Mouse (Mus musculus): ENCODE data around the gene Gsta3. TPM values are rescaled to one million over a fixed set of nuclear protein-coding genes. Genes with fewer than 3 reads are reported as not detected.

Gsta3 gene
- polyA plus RNA-seq, 1 experiment from 2014 or later = 17.8 TPM

- H3K36me3 ChIP-seq (ENCODE audit: control insufficient read depth, insufficient read depth, low read length) = no peaks in the 10 kb centered on the region
- peak overlapping the region; percentile 11; the same call in 1 of the 2 replicates for H3K27ac ChIP-seq (ENCODE audit: low read length)
- peaks cover 7% of the 10 kb centered on the region; the same call in 1 of the 2 replicates for H3K4me1 ChIP-seq (ENCODE audit: control insufficient read depth, insufficient read depth, low read length)
- H3K9me3 ChIP-seq (replicated peaks; ENCODE audit: control insufficient read depth, low read length) = no peaks in the 10 kb centered on the region
- no peak overlapping the region for H3K9ac ChIP-seq (ENCODE audit: low read length)
- no peak overlapping the region for H3K4me2 ChIP-seq (ENCODE audit: low read depth, low read length)
- H3K4me3 ChIP-seq (replicated peaks; ENCODE audit: low read length) = no peak overlapping the region
- WGBS = 49% methylated on average over 5 of the region's 5 CpGs
- ATAC-seq (ENCODE audit: insufficient read depth, low FRiP score) = peak; percentile 82
- H3K27me3 ChIP-seq (ENCODE audit: control insufficient read depth, insufficient read depth, low read length) = no peaks in the 10 kb centered on the region
Observed at GRCm38 (mm10) chr1:21231744-21232464, 8.5 kb upstream of the Gsta3 start.

GRCm38 (mm10) chr1:21232516-21232915 lies 7.9 kb upstream of the Gsta3 start:
- no peak overlapping the region for H3K4me2 ChIP-seq (ENCODE audit: low read depth, low read length)
- WGBS = 86% methylated on average over 1 of the region's 1 CpGs
- H3K4me1 ChIP-seq (ENCODE audit: control insufficient read depth, insufficient read depth, low read length) = peaks cover 7% of the 10 kb centered on the region; the same call in 1 of the 2 replicates
- H3K4me3 ChIP-seq (replicated peaks; ENCODE audit: low read length) = no peak overlapping the region
- no peaks in the 10 kb centered on the region for H3K27me3 ChIP-seq (ENCODE audit: control insufficient read depth, insufficient read depth, low read length)
- H3K27ac ChIP-seq (ENCODE audit: low read length) = peak overlapping the region; percentile 11; the same call in 1 of the 2 replicates
- no peaks in the 10 kb centered on the region for H3K36me3 ChIP-seq (ENCODE audit: control insufficient read depth, insufficient read depth, low read length)
- no peak for ATAC-seq (ENCODE audit: insufficient read depth, low FRiP score)
- no peaks in the 10 kb centered on the region for H3K9me3 ChIP-seq (replicated peaks; ENCODE audit: control insufficient read depth, low read length)
- no peak overlapping the region for H3K9ac ChIP-seq (ENCODE audit: low read length)

GRCm38 (mm10) chr1:21235359-21235758 lies 5.0 kb upstream of the Gsta3 start:
- H3K4me1 ChIP-seq (ENCODE audit: control insufficient read depth, insufficient read depth, low read length) = peaks cover 8% of the 10 kb centered on the region; the same call in 1 of the 2 replicates
- H3K27ac ChIP-seq (ENCODE audit: low read length) = no peak overlapping the region
- no peaks in the 10 kb centered on the region for H3K9me3 ChIP-seq (replicated peaks; ENCODE audit: control insufficient read depth, low read length)
- no peak overlapping the region for H3K9ac ChIP-seq (ENCODE audit: low read length)
- WGBS = 86% methylated on average over 6 of the region's 6 CpGs
- no peak for ATAC-seq (ENCODE audit: insufficient read depth, low FRiP score)
- H3K27me3 ChIP-seq (ENCODE audit: control insufficient read depth, insufficient read depth, low read length) = no peaks in the 10 kb centered on the region
- H3K4me3 ChIP-seq (replicated peaks; ENCODE audit: low read length) = no peak overlapping the region
- no peaks in the 10 kb centered on the region for H3K36me3 ChIP-seq (ENCODE audit: control insufficient read depth, insufficient read depth, low read length)
- no peak overlapping the region for H3K4me2 ChIP-seq (ENCODE audit: low read depth, low read length)

- no peaks in the 10 kb centered on the region for H3K9me3 ChIP-seq (replicated peaks; ENCODE audit: control insufficient read depth, low read length)
- H3K4me1 ChIP-seq (ENCODE audit: control insufficient read depth, insufficient read depth, low read length) = 0 out of 2 replicates have a peak, but pooled peaks cover 4% of the 10 kb centered on the region
- no peak for ATAC-seq (ENCODE audit: insufficient read depth, low FRiP score)
- H3K27ac ChIP-seq (ENCODE audit: low read length) = no peak overlapping the region
- 90% methylated on average over 1 of the region's 1 CpGs for WGBS
- H3K27me3 ChIP-seq (ENCODE audit: control insufficient read depth, insufficient read depth, low read length) = no peaks in the 10 kb centered on the region
- 0 out of 2 replicates have a peak overlapping the region, but pooled peaks have one; percentile 19 for H3K4me2 ChIP-seq (ENCODE audit: low read depth, low read length)
- H3K36me3 ChIP-seq (ENCODE audit: control insufficient read depth, insufficient read depth, low read length) = no peaks in the 10 kb centered on the region
- no peak overlapping the region for H3K9ac ChIP-seq (ENCODE audit: low read length)
- no peak overlapping the region for H3K4me3 ChIP-seq (replicated peaks; ENCODE audit: low read length)
Observed at GRCm38 (mm10) chr1:21241096-21241495, 707 bp downstream of the Gsta3 start.

GRCm38 (mm10) chr1:21244290-21244960 lies 4.0 kb downstream of the Gsta3 start:
- no peak overlapping the region for H3K9ac ChIP-seq (ENCODE audit: low read length)
- H3K27ac ChIP-seq (ENCODE audit: low read length) = no peak overlapping the region
- 66% methylated on average over 4 of the region's 4 CpGs for WGBS
- H3K36me3 ChIP-seq (ENCODE audit: control insufficient read depth, insufficient read depth, low read length) = no peaks in the 10 kb centered on the region
- H3K9me3 ChIP-seq (replicated peaks; ENCODE audit: control insufficient read depth, low read length) = no peaks in the 10 kb centered on the region
- H3K27me3 ChIP-seq (ENCODE audit: control insufficient read depth, insufficient read depth, low read length) = no peaks in the 10 kb centered on the region
- no peak overlapping the region for H3K4me3 ChIP-seq (replicated peaks; ENCODE audit: low read length)
- H3K4me1 ChIP-seq (ENCODE audit: control insufficient read depth, insufficient read depth, low read length) = 0 out of 2 replicates have a peak, but pooled peaks cover 4% of the 10 kb centered on the region
- ATAC-seq (ENCODE audit: insufficient read depth, low FRiP score) = no peak
- no peak overlapping the region for H3K4me2 ChIP-seq (ENCODE audit: low read depth, low read length)

GRCm38 (mm10) chr1:21246136-21246535 lies 5.7 kb downstream of the Gsta3 start:
- Histone ChIP-seq H3K27ac (ENCODE audit: low read length) (no peak overlapping the region), H3K9me3 (replicated peaks; ENCODE audit: control insufficient read depth, low read length) (no peaks in the 10 kb centered on the region), H3K4me2 (ENCODE audit: low read depth, low read length) (no peak overlapping the region), H3K9ac (ENCODE audit: low read length) (no peak overlapping the region), H3K4me3 (replicated peaks; ENCODE audit: low read length) (no peak overlapping the region), H3K36me3 (ENCODE audit: control insufficient read depth, insufficient read depth, low read length) (no peaks in the 10 kb centered on the region), H3K27me3 (ENCODE audit: control insufficient read depth, insufficient read depth, low read length) (no peaks in the 10 kb centered on the region), H3K4me1 (ENCODE audit: control insufficient read depth, insufficient read depth, low read length) (no peaks in the 10 kb centered on the region)
- 77% methylated on average over 3 of the region's 3 CpGs for WGBS
- no peak for ATAC-seq (ENCODE audit: insufficient read depth, low FRiP score)

GRCm38 (mm10) chr1:21247896-21248295 lies 7.5 kb downstream of the Gsta3 start:
- Histone ChIP-seq H3K9ac (ENCODE audit: low read length) (no peak overlapping the region), H3K27me3 (ENCODE audit: control insufficient read depth, insufficient read depth, low read length) (no peaks in the 10 kb centered on the region)
- ATAC-seq (ENCODE audit: insufficient read depth, low FRiP score) = no peak

GRCm38 (mm10) chr1:21248560-21249390 lies 8.4 kb downstream of the Gsta3 start:
- no peak for ATAC-seq (ENCODE audit: insufficient read depth, low FRiP score)
- Histone ChIP-seq H3K4me2 (ENCODE audit: low read depth, low read length) (no peak overlapping the region), H3K27ac (ENCODE audit: low read length) (no peak overlapping the region), H3K27me3 (ENCODE audit: control insufficient read depth, insufficient read depth, low read length) (no peaks in the 10 kb centered on the region), H3K9me3 (replicated peaks; ENCODE audit: control insufficient read depth, low read length) (no peaks in the 10 kb centered on the region), H3K9ac (ENCODE audit: low read length) (no peak overlapping the region), H3K36me3 (ENCODE audit: control insufficient read depth, insufficient read depth, low read length) (no peaks in the 10 kb centered on the region), H3K4me1 (ENCODE audit: control insufficient read depth, insufficient read depth, low read length) (no peaks in the 10 kb centered on the region), H3K4me3 (replicated peaks; ENCODE audit: low read length) (no peak overlapping the region)
- 73% methylated on average over 9 of the region's 9 CpGs for WGBS

More at GRCm38 (mm10) chr1:21247896-21248295, 7.5 kb downstream of the Gsta3 start:
- H3K4me1 ChIP-seq (ENCODE audit: control insufficient read depth, insufficient read depth, low read length) = no peaks in the 10 kb centered on the region
- no peaks in the 10 kb centered on the region for H3K9me3 ChIP-seq (replicated peaks; ENCODE audit: control insufficient read depth, low read length)
- no peaks in the 10 kb centered on the region for H3K36me3 ChIP-seq (ENCODE audit: control insufficient read depth, insufficient read depth, low read length)
- H3K4me3 ChIP-seq (replicated peaks; ENCODE audit: low read length) = no peak overlapping the region
- no peak overlapping the region for H3K27ac ChIP-seq (ENCODE audit: low read length)
- no peak overlapping the region for H3K4me2 ChIP-seq (ENCODE audit: low read depth, low read length)
